Mouse (Mus musculus): ENCODE data around the gene Haus8.

DNA sequence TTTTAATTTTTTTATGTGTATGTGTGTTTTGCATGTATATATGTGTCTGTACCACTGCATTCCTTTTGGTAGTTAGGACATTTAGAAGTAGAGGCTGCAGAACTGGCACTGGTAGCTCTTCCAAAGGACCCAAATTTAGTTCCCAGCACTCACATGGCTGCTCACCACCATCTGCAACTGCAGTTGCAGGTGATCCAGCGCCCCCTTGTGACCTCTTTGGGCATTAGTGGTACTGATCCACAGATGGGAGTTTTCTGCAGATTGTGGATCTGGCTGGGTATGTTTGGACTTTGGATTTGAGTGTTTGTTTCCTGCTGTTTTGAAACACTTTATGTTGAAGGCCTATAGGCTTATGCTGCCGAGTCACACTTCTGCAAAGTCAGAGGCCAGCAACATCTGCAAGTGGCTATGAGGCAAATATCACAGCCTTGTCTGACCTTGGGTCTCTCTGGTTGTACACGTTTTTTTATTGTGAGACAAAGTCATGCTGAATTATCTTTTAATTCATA, 15.8 kb upstream of the Haus8 start:
- TF ChIP-seq GATA1 (IDR thresholded peaks at IDR 0.05; ENCODE audit: low read length) = no peak
- no peak for TF ChIP-seq TAL1 (IDR thresholded peaks at IDR 0.05; ENCODE audit: low read length)
